Mouse (Mus musculus): ENCODE results near the gene Rbm20. TPM values are rescaled to one million over a fixed set of nuclear protein-coding genes. Genes with fewer than 3 reads are reported as not detected.

Gene Rbm20
- total RNA-seq, 1 experiment = 2.5 TPM

- TF ChIP-seq ZNF384 (IDR thresholded peaks at IDR 0.05; ENCODE audit: low read depth, low read length) = no peak
- no peak for TF ChIP-seq MAFK (IDR thresholded peaks at IDR 0.05; ENCODE audit: insufficient read depth, low read depth, low read length)
- no peak for TF ChIP-seq HCFC1 (IDR thresholded peaks at IDR 0.05; ENCODE audit: borderline replicate concordance, insufficient read depth, low read length)
- no peak for TF ChIP-seq ZC3H11A (IDR thresholded peaks at IDR 0.05; ENCODE audit: borderline replicate concordance, low read depth, low read length)
- no peak for TF ChIP-seq CHD2 (IDR thresholded peaks at IDR 0.05; ENCODE audit: low read depth, low read length)
- no peak overlapping the region for H3K9ac ChIP-seq (ENCODE audit: insufficient read depth, low read depth, low read length, poor library complexity, severe bottlenecking)
- no peaks in the 10 kb centered on the region; a peak in 1 of 4 replicates for H3K4me1 ChIP-seq (ENCODE audit: control insufficient read depth in 2 of 2, insufficient read depth in 2 of 2, low read length in 2 of 2, poor library complexity in 1 of 2)
- no peak overlapping the region for H3K27ac ChIP-seq (ENCODE audit: insufficient read depth, low read depth, low read length, poor library complexity, severe bottlenecking)
- H3K36me3 ChIP-seq (ENCODE audit: control insufficient read depth, insufficient read depth, low read length, poor library complexity, severe bottlenecking) = no peaks in the 10 kb centered on the region
- no peak overlapping the region for H3K4me3 ChIP-seq (ENCODE audit: insufficient read depth in 1 of 2, low read depth in 1 of 2, low read length in 2 of 2, poor library complexity in 1 of 2, severe bottlenecking in 1 of 2)
- H3K9me3 ChIP-seq (ENCODE audit: control insufficient read depth, insufficient read depth, low read depth, low read length) = no peaks in the 10 kb centered on the region
- no peak for DNase-seq (ENCODE audit: low read depth, low spot score)
- in situ Hi-C loops (cut with MboI; ENCODE audit: low sequenced_read_pairs in 2 of 2, unreplicated experiment in 2 of 2) = no loop called here
Observed at GRCm38 (mm10) chr19:53791751-53792720, 114.9 kb downstream of the Rbm20 start.

GRCm38 (mm10) chr19:53792976-53793897 lies 116.1 kb downstream of the Rbm20 start:
- TF ChIP-seq CHD2 (IDR thresholded peaks at IDR 0.05; ENCODE audit: low read depth, low read length) = no peak
- TF ChIP-seq ZNF384 (IDR thresholded peaks at IDR 0.05; ENCODE audit: low read depth, low read length) = 0 out of 2 replicates have a peak, but pooled peaks have one; percentile 1
- no peak for DNase-seq (ENCODE audit: low read depth, low spot score)
- Histone ChIP-seq H3K9ac (ENCODE audit: insufficient read depth, low read depth, low read length, poor library complexity, severe bottlenecking) (no peak overlapping the region), H3K4me1 (ENCODE audit: control insufficient read depth in 2 of 2, insufficient read depth in 2 of 2, low read length in 2 of 2, poor library complexity in 1 of 2) (no peaks in the 10 kb centered on the region; a peak in 1 of 4 replicates), H3K9me3 (ENCODE audit: control insufficient read depth, insufficient read depth, low read depth, low read length) (no peaks in the 10 kb centered on the region), H3K4me3 (ENCODE audit: insufficient read depth in 1 of 2, low read depth in 1 of 2, low read length in 2 of 2, poor library complexity in 1 of 2, severe bottlenecking in 1 of 2) (no peak overlapping the region), H3K36me3 (ENCODE audit: control insufficient read depth, insufficient read depth, low read length, poor library complexity, severe bottlenecking) (no peaks in the 10 kb centered on the region), H3K27ac (ENCODE audit: insufficient read depth, low read depth, low read length, poor library complexity, severe bottlenecking) (no peak overlapping the region)
- in situ Hi-C loops (cut with MboI; ENCODE audit: low sequenced_read_pairs in 2 of 2, unreplicated experiment in 2 of 2) = no loop called here

- H3K36me3 ChIP-seq (ENCODE audit: control insufficient read depth, insufficient read depth, low read length, poor library complexity, severe bottlenecking) = no peaks in the 10 kb centered on the region
- in situ Hi-C loops (cut with MboI; ENCODE audit: low sequenced_read_pairs in 2 of 2, unreplicated experiment in 2 of 2) = no loop called here
- DNase-seq (ENCODE audit: low read depth, low spot score) = no peak
- no peaks in the 10 kb centered on the region; a peak in 1 of 4 replicates for H3K4me1 ChIP-seq (ENCODE audit: control insufficient read depth in 2 of 2, insufficient read depth in 2 of 2, low read length in 2 of 2, poor library complexity in 1 of 2)
- H3K27ac ChIP-seq (ENCODE audit: insufficient read depth, low read depth, low read length, poor library complexity, severe bottlenecking) = no peak overlapping the region
- H3K9me3 ChIP-seq (ENCODE audit: control insufficient read depth, insufficient read depth, low read depth, low read length) = no peaks in the 10 kb centered on the region
- TF ChIP-seq ZC3H11A (IDR thresholded peaks at IDR 0.05; ENCODE audit: borderline replicate concordance, low read depth, low read length) = no peak
- TF ChIP-seq CHD2 (IDR thresholded peaks at IDR 0.05; ENCODE audit: low read depth, low read length) = no peak
- no peak for TF ChIP-seq ZNF384 (IDR thresholded peaks at IDR 0.05; ENCODE audit: low read depth, low read length)
- no peak for TF ChIP-seq HCFC1 (IDR thresholded peaks at IDR 0.05; ENCODE audit: borderline replicate concordance, insufficient read depth, low read length)
- no peak for TF ChIP-seq MAFK (IDR thresholded peaks at IDR 0.05; ENCODE audit: insufficient read depth, low read depth, low read length)
- H3K9ac ChIP-seq (ENCODE audit: insufficient read depth, low read depth, low read length, poor library complexity, severe bottlenecking) = no peak overlapping the region
- H3K4me3 ChIP-seq (ENCODE audit: insufficient read depth in 1 of 2, low read depth in 1 of 2, low read length in 2 of 2, poor library complexity in 1 of 2, severe bottlenecking in 1 of 2) = no peak overlapping the region
Observed at GRCm38 (mm10) chr19:53793994-53794890, 117.1 kb downstream of the Rbm20 start.

- no peaks in the 10 kb centered on the region; a peak in 1 of 4 replicates for H3K4me1 ChIP-seq (ENCODE audit: control insufficient read depth in 2 of 2, insufficient read depth in 2 of 2, low read length in 2 of 2, poor library complexity in 1 of 2)
Observed at GRCm38 (mm10) chr19:53794996-53795395, 117.9 kb downstream of the Rbm20 start.

More at GRCm38 (mm10) chr19:53794996-53795395, 117.9 kb downstream of the Rbm20 start:
- H3K9ac ChIP-seq (ENCODE audit: insufficient read depth, low read depth, low read length, poor library complexity, severe bottlenecking) = no peak overlapping the region
- H3K36me3 ChIP-seq (ENCODE audit: control insufficient read depth, insufficient read depth, low read length, poor library complexity, severe bottlenecking) = no peaks in the 10 kb centered on the region
- H3K27ac ChIP-seq (ENCODE audit: insufficient read depth, low read depth, low read length, poor library complexity, severe bottlenecking) = no peak overlapping the region
- DNase-seq (ENCODE audit: low read depth, low spot score) = no peak
- no peaks in the 10 kb centered on the region for H3K9me3 ChIP-seq (ENCODE audit: control insufficient read depth, insufficient read depth, low read depth, low read length)
- in situ Hi-C loops (cut with MboI; ENCODE audit: low sequenced_read_pairs in 2 of 2, unreplicated experiment in 2 of 2) = no loop called here
- TF ChIP-seq CHD2 (IDR thresholded peaks at IDR 0.05; ENCODE audit: low read depth, low read length) = no peak
- no peak for TF ChIP-seq HCFC1 (IDR thresholded peaks at IDR 0.05; ENCODE audit: borderline replicate concordance, insufficient read depth, low read length)
- no peak for TF ChIP-seq ZC3H11A (IDR thresholded peaks at IDR 0.05; ENCODE audit: borderline replicate concordance, low read depth, low read length)
- TF ChIP-seq ZNF384 (IDR thresholded peaks at IDR 0.05; ENCODE audit: low read depth, low read length) = no peak
- TF ChIP-seq MAFK (IDR thresholded peaks at IDR 0.05; ENCODE audit: insufficient read depth, low read depth, low read length) = no peak
- no peak overlapping the region for H3K4me3 ChIP-seq (ENCODE audit: insufficient read depth in 1 of 2, low read depth in 1 of 2, low read length in 2 of 2, poor library complexity in 1 of 2, severe bottlenecking in 1 of 2)
